Mouse (Mus musculus): ENCODE measurements around the gene Trhde.

Trhde gene

DNA sequence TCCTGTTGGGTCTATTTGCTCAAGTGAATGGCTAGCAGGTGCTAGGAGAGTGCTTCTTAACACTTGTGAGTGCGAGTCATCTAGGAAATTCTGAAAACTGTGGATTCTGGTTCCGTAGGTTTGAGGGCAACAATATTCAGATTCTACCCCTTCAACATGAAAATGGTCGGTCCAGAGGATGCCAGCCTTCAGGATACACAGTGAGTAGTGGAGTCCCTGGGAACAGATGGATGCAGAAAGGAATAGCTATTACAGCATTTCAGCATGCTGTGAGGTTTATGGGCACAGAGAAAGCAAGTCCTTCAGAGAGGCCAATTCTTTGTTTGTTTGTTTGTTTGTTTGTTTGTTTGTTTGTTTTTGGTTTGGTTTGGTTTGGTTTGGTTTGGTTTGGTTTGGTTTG, 65.7 kb downstream of the Trhde start:
- intact Hi-C loops (cut with DNase I), result no loop called here

GRCm38 (mm10) chr10:114735678-114736077, 66.4 kb downstream of the Trhde start:
- intact Hi-C loops (cut with DNase I), result no loop called here

DNA sequence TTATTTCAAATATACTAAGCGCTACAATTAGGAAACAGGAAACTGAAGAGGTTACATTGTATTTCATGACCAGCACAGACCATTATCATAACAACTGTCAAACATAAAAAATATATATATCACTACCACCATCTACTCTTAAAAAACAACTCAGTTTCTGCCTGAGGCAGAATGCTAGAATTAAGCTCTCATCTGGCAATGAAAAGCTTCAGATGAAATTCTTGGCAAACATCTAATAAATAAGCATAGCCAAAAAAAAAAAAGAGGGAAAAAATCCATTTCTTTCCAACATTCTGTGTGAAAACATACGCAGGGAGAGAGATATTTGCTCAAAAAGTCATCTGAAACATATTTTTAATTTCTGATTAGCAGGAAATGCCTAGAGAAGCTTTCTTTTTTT, 67.0 kb downstream of the Trhde start:
- intact Hi-C loops (cut with DNase I), result no loop called here

DNA sequence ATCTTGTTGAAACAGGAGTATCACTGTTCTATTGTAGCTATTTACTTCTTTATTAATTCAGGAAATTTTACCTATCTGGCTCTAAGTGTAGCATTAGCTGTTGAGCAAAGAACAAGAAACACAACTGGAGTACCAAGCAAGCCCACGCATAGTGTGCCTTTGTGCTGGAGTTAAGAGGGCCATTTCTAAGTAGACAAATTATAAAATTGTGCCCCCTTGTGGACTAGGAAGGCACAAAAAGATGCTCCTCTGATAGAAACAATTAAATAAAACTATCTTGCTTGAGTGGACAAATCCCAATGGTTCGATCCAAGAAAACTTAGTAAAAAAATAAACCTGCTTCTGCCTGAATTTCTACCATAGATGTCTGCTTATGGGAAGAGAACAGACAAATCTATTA, 76.5 kb downstream of the Trhde start:
- intact Hi-C loops (cut with DNase I), result no loop called here

- intact Hi-C loops (cut with DNase I), result no loop called here
Measured at GRCm38 (mm10) chr10:114701791-114702190, 100.3 kb downstream of the Trhde start.

- intact Hi-C loops (cut with DNase I), result no loop called here
Measured at GRCm38 (mm10) chr10:114671791-114672415, 130.2 kb downstream of the Trhde start.

DNA sequence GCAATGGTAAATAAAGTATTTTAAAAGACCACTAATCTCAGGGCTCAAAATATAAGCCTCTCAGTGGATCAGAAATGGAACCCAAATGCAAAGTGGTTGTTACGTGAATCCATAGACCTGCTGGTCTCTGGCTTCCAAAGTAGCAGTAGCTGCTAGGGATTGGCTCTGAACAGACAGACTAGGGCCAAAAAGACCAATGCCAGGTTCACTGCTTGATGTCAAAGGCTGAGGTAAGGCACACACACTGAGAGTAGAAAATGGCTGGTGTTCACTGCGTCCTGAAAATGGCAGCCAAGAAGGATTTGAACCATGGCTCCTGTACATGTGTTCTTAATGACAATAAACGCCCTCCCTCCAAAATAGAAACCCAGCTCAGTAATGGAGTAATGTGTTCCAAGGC, 209.1 kb downstream of the Trhde start:
- intact Hi-C loops (cut with DNase I), result no loop called here

GRCm38 (mm10) chr10:114578926-114579325, 223.2 kb downstream of the Trhde start:
- intact Hi-C loops (cut with DNase I), result no loop called here

DNA sequence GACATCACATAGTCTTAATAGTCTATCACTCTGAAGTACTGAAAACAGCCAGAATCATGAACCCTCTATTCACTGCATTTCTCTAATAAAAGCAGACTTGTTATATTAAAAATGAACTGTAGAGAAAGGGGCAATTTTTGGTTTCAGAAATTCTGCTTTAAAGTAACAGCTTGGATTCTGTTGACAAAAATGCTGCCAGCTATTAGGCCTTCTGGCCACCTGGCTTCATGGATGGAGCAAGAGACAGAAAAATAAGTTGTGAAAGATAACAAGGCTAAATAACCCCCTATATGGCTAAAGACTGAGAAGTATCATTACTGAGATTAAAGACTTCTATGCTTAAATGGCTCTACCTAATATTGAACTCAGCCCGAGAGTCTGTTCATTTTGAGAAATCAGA, 234.2 kb downstream of the Trhde start:
- intact Hi-C loops (cut with DNase I), result no loop called here

DNA sequence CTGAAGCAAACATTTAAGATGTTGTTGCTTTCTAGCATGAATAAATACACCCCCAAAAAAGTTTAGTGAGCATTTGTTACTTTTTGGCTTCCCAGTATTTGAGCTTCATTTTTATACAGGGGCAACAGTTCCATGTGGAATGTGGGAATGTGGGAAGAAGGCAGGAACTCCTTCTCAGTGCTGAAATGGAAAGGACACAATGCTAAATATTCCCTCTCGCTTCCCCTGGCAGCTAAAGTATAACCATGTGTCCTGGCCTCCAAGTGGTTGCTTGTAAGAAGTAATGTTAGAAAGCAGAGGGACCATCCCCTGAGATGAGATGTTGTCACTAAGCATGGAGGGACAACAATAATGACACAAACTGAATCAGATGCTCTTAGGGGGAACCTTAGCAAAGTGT, 292.9 kb downstream of the Trhde start:
- intact Hi-C loops (cut with DNase I), result no loop called here

- intact Hi-C loops (cut with DNase I), result no loop called here
Measured at GRCm38 (mm10) chr10:114488806-114489205, 313.3 kb downstream of the Trhde start.

DNA sequence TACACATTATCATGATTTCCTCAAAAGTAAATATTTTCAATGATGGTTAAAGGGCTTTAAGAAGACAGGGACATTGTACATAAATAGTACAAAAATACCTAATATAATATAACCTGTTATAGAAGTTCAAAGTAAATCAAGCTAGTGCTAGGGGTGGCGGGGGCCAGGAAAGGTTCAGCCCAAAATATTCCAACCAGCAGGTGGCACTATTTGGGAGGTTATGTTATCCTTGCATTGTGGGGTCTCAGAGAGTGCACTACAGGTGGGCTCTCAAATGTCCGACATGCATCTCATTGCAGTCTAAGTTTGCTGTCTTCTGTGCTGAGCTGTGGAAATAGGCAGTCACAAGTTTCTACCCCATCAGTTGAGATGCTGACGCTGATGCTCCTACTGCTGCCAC, 346.5 kb downstream of the Trhde start:
- intact Hi-C loops (cut with DNase I), result no loop called here

DNA sequence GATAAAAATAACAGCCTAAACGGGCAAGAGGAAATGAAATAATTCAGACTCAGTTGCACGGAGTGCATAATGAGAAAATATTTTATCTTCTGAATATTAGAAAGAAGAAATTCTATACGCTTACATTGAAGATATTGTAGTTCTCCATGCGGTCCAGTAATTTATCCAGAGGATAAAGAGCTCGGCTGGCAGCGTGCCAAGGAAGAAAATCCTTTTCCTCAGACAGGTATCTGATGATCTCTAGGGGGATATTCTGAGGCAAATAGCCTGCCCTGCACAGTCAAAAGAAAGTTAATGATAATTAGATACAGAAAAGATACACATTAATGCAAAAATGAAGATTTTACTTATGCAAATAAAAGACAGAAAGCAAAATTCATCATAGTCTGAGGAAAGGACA, 354.0 kb downstream of the Trhde start:
- intact Hi-C loops (cut with DNase I), result no loop called here

DNA sequence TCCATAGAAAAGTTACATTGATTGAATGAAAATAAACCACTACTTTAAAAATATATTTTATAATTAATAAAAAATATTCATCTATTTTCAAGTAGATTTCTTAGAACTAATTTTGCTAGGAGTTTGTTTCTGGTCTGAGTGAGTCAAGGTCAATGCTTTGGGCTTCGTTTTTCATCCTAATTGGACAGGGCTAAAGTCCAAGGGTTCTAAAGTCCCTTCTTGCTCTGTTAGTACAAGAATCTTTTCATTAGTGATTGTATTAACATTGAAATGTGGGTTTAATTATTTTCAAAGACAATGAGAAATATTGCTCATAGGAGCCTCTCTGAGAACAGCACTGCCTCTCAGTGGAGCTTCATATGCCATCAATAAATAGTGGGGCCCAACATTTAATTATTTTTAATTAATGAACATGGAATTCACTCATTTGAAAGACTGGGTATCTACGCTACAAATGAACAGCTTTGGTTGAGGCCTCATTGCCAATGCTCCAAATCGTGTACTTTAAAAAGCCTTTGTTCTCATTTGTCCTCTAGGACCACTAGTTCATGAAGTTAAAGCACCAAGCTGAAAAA, 383.1 kb downstream of the Trhde start:
- intact Hi-C loops (cut with DNase I), result no loop called here

GRCm38 (mm10) chr10:114415717-114416116, 386.4 kb downstream of the Trhde start:
- intact Hi-C loops (cut with DNase I), result no loop called here

DNA sequence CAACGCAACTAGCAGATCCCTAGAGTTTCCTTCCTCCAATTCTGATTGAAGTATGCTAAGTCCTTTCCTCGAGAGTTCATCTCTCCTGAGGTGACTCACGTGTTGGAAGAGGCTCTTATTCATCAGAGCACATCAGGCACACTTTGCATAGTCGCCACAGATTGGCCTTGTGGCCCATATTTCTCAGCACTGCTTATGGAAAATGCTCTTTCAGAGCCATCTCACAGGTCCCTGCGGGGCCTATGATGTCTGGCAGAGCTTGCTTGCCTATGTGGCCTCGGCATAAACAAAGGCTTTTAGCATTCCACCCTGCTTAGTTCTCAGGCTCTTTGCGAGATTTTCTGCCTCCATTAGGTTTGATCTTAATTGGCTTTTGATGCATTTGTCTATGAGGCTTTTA, 396.8 kb downstream of the Trhde start:
- intact Hi-C loops (cut with DNase I), result no loop called here

DNA sequence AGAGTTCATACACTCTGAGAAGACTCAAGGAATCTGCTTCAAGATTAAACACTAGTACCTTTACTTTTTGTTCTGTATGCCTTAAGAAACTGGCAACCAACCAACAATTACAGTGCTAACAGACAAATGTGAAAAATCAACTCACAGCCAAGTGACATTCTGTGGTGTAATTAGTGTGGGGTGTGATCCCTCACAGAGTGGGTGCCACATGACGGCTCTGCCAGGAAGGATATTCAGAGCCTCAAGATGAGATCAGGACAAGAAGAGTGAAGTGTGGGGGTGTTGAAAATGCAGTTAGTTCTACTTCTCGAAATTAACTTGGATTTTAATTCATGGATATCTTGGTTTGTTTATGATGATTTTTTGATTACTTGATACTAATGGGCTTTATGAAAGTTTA, 398.3 kb downstream of the Trhde start:
- intact Hi-C loops (cut with DNase I), result no loop called here

- intact Hi-C loops (cut with DNase I), result no loop called here
Measured at GRCm38 (mm10) chr10:114370804-114371203, 431.3 kb downstream of the Trhde start.

- intact Hi-C loops (cut with DNase I), result no loop called here
Measured at GRCm38 (mm10) chr10:114363442-114363841, 438.7 kb downstream of the Trhde start.

DNA sequence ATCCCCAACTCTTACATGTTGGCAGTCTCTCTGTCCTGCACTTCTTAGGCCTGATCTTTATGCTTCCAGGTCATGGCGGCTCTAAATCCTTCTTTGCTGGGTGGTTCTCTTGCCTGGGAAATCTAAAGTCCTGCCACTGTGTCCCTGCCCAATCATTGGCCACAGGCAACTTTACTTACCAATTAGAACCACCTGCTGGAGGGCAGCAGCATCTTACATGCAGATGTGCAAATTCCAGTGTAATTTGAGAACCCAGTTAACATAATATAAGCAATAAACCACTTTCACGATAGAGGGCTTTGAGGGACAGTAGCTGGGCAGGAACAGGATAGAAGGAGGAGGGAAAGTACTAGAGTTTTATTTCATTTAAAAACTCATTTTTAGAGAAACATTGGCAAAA, 439.5 kb downstream of the Trhde start:
- intact Hi-C loops (cut with DNase I), result no loop called here

Data from adrenal gland (tissue).